Mouse (Mus musculus) ES-E14 (cell line): ENCODE results near the gene Lrrc8e.
"Not testable (repeated sequence)": the region's sequence is repeated elsewhere in the genome, so short reads cannot be mapped to it uniquely, and the experiment has no call there.

Source experiments
- CHD2 ChIP-seq: IDR thresholded peaks from 2 replicates; pipeline ENCODE4 v1.6.1; 2014; ENCODE audit warnings: mild to moderate bottlenecking, low read depth, low read length, inconsistent platforms
- HCFC1 ChIP-seq: IDR thresholded peaks from 2 replicates; pipeline ENCODE4 v1.6.1; 2012; ENCODE audit warnings: low read length, inconsistent platforms, borderline replicate concordance; ENCODE audit not compliant: insufficient read depth
- MAFK ChIP-seq: IDR thresholded peaks from 2 replicates; pipeline ENCODE4 v1.6.1; 2014; ENCODE audit warnings: mild to moderate bottlenecking, low read depth, low read length, inconsistent platforms; ENCODE audit not compliant: insufficient read depth
- ZC3H11A ChIP-seq: IDR thresholded peaks from 2 replicates; pipeline ENCODE4 v1.6.1; 2012; ENCODE audit warnings: low read depth, mild to moderate bottlenecking, inconsistent platforms, low read length, borderline replicate concordance
- ZNF384 ChIP-seq: IDR thresholded peaks from 2 replicates; pipeline ENCODE4 v1.6.1; 2012; ENCODE audit warnings: low read depth, low read length, inconsistent platforms

DNA sequence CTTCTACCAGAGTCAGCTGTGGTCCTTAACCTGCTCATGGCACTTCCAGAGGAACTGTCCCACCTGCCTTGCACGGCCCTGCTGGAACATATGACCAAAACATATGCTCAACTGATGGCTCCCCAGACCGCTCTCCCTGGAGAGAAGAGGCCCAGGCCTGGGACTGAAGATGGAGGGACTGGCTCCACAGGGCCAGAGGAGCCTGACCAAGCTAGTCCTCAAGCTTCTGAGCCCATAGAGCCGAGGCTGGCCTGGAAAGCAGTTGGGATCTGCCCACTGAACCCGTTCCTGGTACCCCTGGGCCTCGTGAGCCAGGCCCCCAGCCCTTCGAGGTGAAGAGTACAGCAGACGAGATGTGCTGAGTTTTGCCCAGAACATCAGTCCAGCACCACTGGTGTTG lies 28.8 kb downstream of the Lrrc8e start:
- not testable (repeated sequence) for TF ChIP-seq CHD2, ZNF384, HCFC1, MAFK, ZC3H11A
